Mouse (Mus musculus) C2C12 (cell line): ENCODE data around the gene Ube2j2.

Source experiments
- CTCF ChIP-seq: IDR thresholded peaks from one replicate; pipeline ENCODE4 v1.5.1; 2011; ENCODE audit not compliant: control insufficient read depth, insufficient read depth, insufficient read length
- MYOD1 ChIP-seq: IDR thresholded peaks from one replicate; pipeline ENCODE4 v1.6.1; 2011; ENCODE audit warnings: low read depth; ENCODE audit not compliant: control insufficient read depth, insufficient read length

- TF ChIP-seq CTCF (no peak), MYOD1 (no peak)
Observed at GRCm38 (mm10) chr4:155895216-155895615, 48.4 kb upstream of the Ube2j2 start.
